Mouse (Mus musculus): ENCODE measurements around the gene Pola2.

Pola2 gene

GRCm38 (mm10) chr19:5965280-5965679 lies 1.3 kb upstream of the Pola2 start:
- DNase-seq (ENCODE audit: low spot score in 2 of 2): peak; percentile 50 to 65

GRCm38 (mm10) chr19:5964804-5965203 lies 802 bp upstream of the Pola2 start:
- DNase-seq (ENCODE audit: low spot score in 2 of 2): no peak

GRCm38 (mm10) chr19:5962651-5963050 lies 1.4 kb downstream of the Pola2 start:
- no peak for DNase-seq (ENCODE audit: low spot score in 2 of 2)

GRCm38 (mm10) chr19:5957371-5957770 lies 6.6 kb downstream of the Pola2 start:
- no peak for DNase-seq (ENCODE audit: low spot score in 2 of 2)

GRCm38 (mm10) chr19:5956685-5957084 lies 7.3 kb downstream of the Pola2 start:
- DNase-seq (ENCODE audit: low spot score in 2 of 2): peak; percentile 76 to 82

- peak in 1 of 2 experiments; percentile 59 for DNase-seq (ENCODE audit: low spot score in 2 of 2)
Measured at GRCm38 (mm10) chr19:5955704-5956670, 8.0 kb downstream of the Pola2 start.

- no peak for DNase-seq (ENCODE audit: low spot score in 2 of 2)
Measured at GRCm38 (mm10) chr19:5954936-5955335, 9.1 kb downstream of the Pola2 start.

- DNase-seq (ENCODE audit: low spot score in 2 of 2): no peak
Measured at GRCm38 (mm10) chr19:5954031-5954710, 9.8 kb downstream of the Pola2 start.

- DNase-seq (ENCODE audit: low spot score in 2 of 2): no peak
Measured at GRCm38 (mm10) chr19:5953201-5953770, 10.7 kb downstream of the Pola2 start.

- DNase-seq (ENCODE audit: low spot score in 2 of 2): no peak
Measured at GRCm38 (mm10) chr19:5952071-5952691, 11.8 kb downstream of the Pola2 start.

- DNase-seq (ENCODE audit: low spot score in 2 of 2): no peak
Measured at GRCm38 (mm10) chr19:5951631-5952030, 12.4 kb downstream of the Pola2 start.

- no peak for DNase-seq (ENCODE audit: low spot score in 2 of 2)
Measured at GRCm38 (mm10) chr19:5950218-5950617, 13.8 kb downstream of the Pola2 start.

GRCm38 (mm10) chr19:5945891-5946290 lies 18.1 kb downstream of the Pola2 start:
- peak in 1 of 2 experiments; percentile 54 for DNase-seq (ENCODE audit: low spot score in 2 of 2)

- DNase-seq (ENCODE audit: low spot score in 2 of 2): no peak
Measured at GRCm38 (mm10) chr19:5945027-5945426, 19.0 kb downstream of the Pola2 start.

- no peak for DNase-seq (ENCODE audit: low spot score in 2 of 2)
Measured at GRCm38 (mm10) chr19:5944145-5944544, 19.9 kb downstream of the Pola2 start.

- no peak for DNase-seq (ENCODE audit: low spot score in 2 of 2)
Measured at GRCm38 (mm10) chr19:5943404-5943803, 20.6 kb downstream of the Pola2 start.

- DNase-seq (ENCODE audit: low spot score in 2 of 2): no peak
Measured at GRCm38 (mm10) chr19:5942581-5942980, 21.4 kb downstream of the Pola2 start.

GRCm38 (mm10) chr19:5940656-5941055 lies 23.3 kb downstream of the Pola2 start:
- no peak for DNase-seq (ENCODE audit: low spot score in 2 of 2)

GRCm38 (mm10) chr19:5940173-5940572 lies 23.8 kb downstream of the Pola2 start:
- peak; percentile 53 to 76 for DNase-seq (ENCODE audit: low spot score in 2 of 2)

- no peak for DNase-seq (ENCODE audit: low spot score in 2 of 2)
Measured at GRCm38 (mm10) chr19:5939715-5940114, 24.3 kb downstream of the Pola2 start.

- DNase-seq (ENCODE audit: low spot score in 2 of 2): no peak
Measured at GRCm38 (mm10) chr19:5938516-5938915, 25.5 kb downstream of the Pola2 start.

GRCm38 (mm10) chr19:5937836-5938406 lies 26.1 kb downstream of the Pola2 start:
- no peak for DNase-seq (ENCODE audit: low spot score in 2 of 2)

Measured in urinary bladder, adult 18-20 months (tissue).